In the genomic region with DNA sequence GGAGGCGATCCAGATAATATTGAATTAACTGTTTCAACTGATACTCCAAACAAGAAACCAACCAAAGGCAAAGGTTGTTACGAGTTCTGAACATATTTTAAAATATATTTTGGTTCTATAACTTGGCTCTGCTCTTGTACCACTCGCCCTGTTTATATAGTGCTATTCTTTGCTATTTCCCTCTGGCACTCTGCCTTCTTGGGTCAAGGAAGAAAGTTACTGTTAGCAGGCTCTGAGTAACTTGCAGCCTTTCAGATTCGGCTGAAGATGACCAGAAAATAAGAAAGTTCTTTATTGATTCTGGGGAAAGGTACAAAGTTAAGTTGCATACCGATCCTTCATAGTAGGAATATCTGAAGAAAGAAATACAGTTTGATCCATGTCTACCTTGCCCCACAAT, we compare ENCODE assay signal across 9 mouse cellular contexts. TPM values are rescaled to one million over a fixed set of nuclear protein-coding genes. Genes with fewer than 3 reads are reported as not detected.
DNase-seq lines count a peak whose midpoint lies in the region; ATAC-seq lines count a peak whose summit lies in the region.
"Had no signal": no experiment of that assay in that cellular context is flagged by ENCODE, and none has a peak within 500 bp of the region (broad histone marks: within the 10 kb centered on the region; RNA-seq: fewer than 3 reads in every experiment).

No protein-coding gene starts in this region.

- WGBS in forebrain, embryonic 12.5 days, result 73% methylated on average over 5 of the region's 5 CpGs
- 58% methylated on average over 5 of the region's 5 CpGs for WGBS in liver, embryonic 11.5 days
- 44% methylated on average over 5 of the region's 5 CpGs for WGBS in stomach, embryonic 15.5 days

- H3K4me3 ChIP-seq in megakaryocyte, embryonic 14.5 days (replicated peaks), result peak overlapping the region; percentile 96
- peak overlapping the region; percentile 97 for H3K4me3 ChIP-seq in forebrain, embryonic 12.5 days (replicated peaks)
- H3K4me3 ChIP-seq in liver, embryonic 11.5 days (ENCODE audit: low read depth, low read length), result peak overlapping the region; percentile 78
- peak overlapping the region; percentile 93 for H3K4me3 ChIP-seq in stomach, embryonic 15.5 days (replicated peaks)

- peaks cover 25% of the 10 kb centered on the region for H3K36me3 ChIP-seq in megakaryocyte, embryonic 14.5 days (replicated peaks; ENCODE audit: low read length)
- peaks cover 2% of the 10 kb centered on the region; the same call in 1 of the 2 replicates for H3K36me3 ChIP-seq in forebrain, embryonic 12.5 days (replicated peaks)
- H3K36me3 ChIP-seq in liver, embryonic 11.5 days (ENCODE audit: control insufficient read depth, insufficient read depth, low read length), result no peaks in the 10 kb centered on the region; the same call in 1 of the 2 replicates
- H3K36me3 ChIP-seq in stomach, embryonic 15.5 days, result no peaks in the 10 kb centered on the region

- H3K9me3 ChIP-seq in megakaryocyte, embryonic 14.5 days, result no peaks in the 10 kb centered on the region
- no peaks in the 10 kb centered on the region for H3K9me3 ChIP-seq in forebrain, embryonic 12.5 days
- H3K9me3 ChIP-seq in liver, embryonic 11.5 days (ENCODE audit: control insufficient read depth, low read length), result no peaks in the 10 kb centered on the region
- H3K9me3 ChIP-seq in stomach, embryonic 15.5 days, result no peaks in the 10 kb centered on the region

- H3K9ac ChIP-seq in forebrain, embryonic 12.5 days, result peak overlapping the region; percentile 42; the same call in 1 of the 2 replicates
- peak overlapping the region; percentile 39; the same call in 1 of the 2 replicates for H3K9ac ChIP-seq in liver, embryonic 11.5 days (ENCODE audit: low read depth, low read length)
- H3K9ac ChIP-seq in stomach, embryonic 15.5 days, result no peak overlapping the region

- H3K27me3 ChIP-seq in megakaryocyte, embryonic 14.5 days (replicated peaks), result no peaks in the 10 kb centered on the region
- no peaks in the 10 kb centered on the region for H3K27me3 ChIP-seq in forebrain, embryonic 12.5 days
- H3K27me3 ChIP-seq in liver, embryonic 11.5 days (replicated peaks; ENCODE audit: control insufficient read depth, insufficient read depth, low read length), result no peaks in the 10 kb centered on the region
- H3K27me3 ChIP-seq in stomach, embryonic 15.5 days (replicated peaks), result no peaks in the 10 kb centered on the region

- peak overlapping the region; percentile 83 for H3K4me2 ChIP-seq in forebrain, embryonic 12.5 days
- peak overlapping the region; percentile 92 for H3K4me2 ChIP-seq in liver, embryonic 11.5 days
- H3K4me2 ChIP-seq in stomach, embryonic 15.5 days, result peak overlapping the region; percentile 57

- H3K27ac ChIP-seq in forebrain, embryonic 12.5 days, result no peak overlapping the region
- no peak overlapping the region for H3K27ac ChIP-seq in liver, embryonic 11.5 days (ENCODE audit: low read depth, low read length)
- no peak overlapping the region; the same call in 1 of the 2 replicates for H3K27ac ChIP-seq in stomach, embryonic 15.5 days

- H3K4me1 ChIP-seq in megakaryocyte, embryonic 14.5 days, result peaks cover 44% of the 10 kb centered on the region
- peaks cover 20% of the 10 kb centered on the region for H3K4me1 ChIP-seq in forebrain, embryonic 12.5 days
- H3K4me1 ChIP-seq in liver, embryonic 11.5 days (replicated peaks; ENCODE audit: control insufficient read depth, insufficient read depth, low read length), result peaks cover 10% of the 10 kb centered on the region
- H3K4me1 ChIP-seq in stomach, embryonic 15.5 days, result no peaks in the 10 kb centered on the region

- DNase-seq in liver, embryonic 11.5 days (ENCODE audit: low spot score), result no peak
- no peak for DNase-seq in adrenal gland, postnatal 14 days
- no peak for DNase-seq in cerebellum, adult 11-12 months
- DNase-seq in layer of hippocampus, adult 9-11 months, result no peak
- DNase-seq: gastrocnemius, postnatal 25 days had no signal

- ATAC-seq in megakaryocyte, adult 5-6 weeks (ENCODE audit: poor library complexity, severe bottlenecking), result no peak
- ATAC-seq in forebrain, embryonic 12.5 days (ENCODE audit: low FRiP score), result no peak
- no peak for ATAC-seq in liver, embryonic 11.5 days (replicated peaks; ENCODE audit: low FRiP score)
- no peak for ATAC-seq in stomach, embryonic 15.5 days (ENCODE audit: insufficient read depth, low FRiP score, low read depth)

RNA-seq across cellular contexts. Expression of a gene that starts 1.4 kb away (rescaled TPM):
- 8.8 and 14.3 TPM in 2 replicates for polyA plus RNA-seq in megakaryocyte, embryonic 14.5 days (2012; ENCODE audit: insufficient read depth, low replicate concordance)
- 60.4 and 61.9 TPM in 2 replicates for total RNA-seq in megakaryocyte, adult 5-6 weeks (2015)
- total RNA-seq in megakaryocyte, adult 5-6 weeks (2017), result 69.7 and 73.8 TPM in 2 replicates
- polyA plus RNA-seq in forebrain, embryonic 12.5 days (2016; fragmentation: Nextera tagmentation; extraction: Ambion mirVana), result 79.7 and 85.8 TPM in 2 replicates
- polyA plus RNA-seq in liver, embryonic 11.5 days (2014; fragmentation: Nextera tagmentation; extraction: Ambion mirVana), result 47.1 and 51.2 TPM in 2 replicates
- polyA plus RNA-seq in stomach, embryonic 15.5 days (2015; fragmentation: Nextera tagmentation; extraction: Ambion mirVana), result 48.7 and 50.3 TPM in 2 replicates
- 36.7 and 41.3 TPM in 2 replicates for total RNA-seq in adrenal gland, postnatal 14 days (2021)

RNA-seq across cellular contexts. Expression of a gene that starts 40.5 kb away (rescaled TPM):
- polyA plus RNA-seq in megakaryocyte, embryonic 14.5 days (2012; ENCODE audit: insufficient read depth, low replicate concordance), result 1.2 and 1.3 TPM in 2 replicates
- 57.0 and 67.6 TPM in 2 replicates for total RNA-seq in megakaryocyte, adult 5-6 weeks (2015)
- total RNA-seq in megakaryocyte, adult 5-6 weeks (2017), result 36.8 and 47.0 TPM in 2 replicates
- polyA plus RNA-seq in forebrain, embryonic 12.5 days (2016; fragmentation: Nextera tagmentation; extraction: Ambion mirVana), result 43.0 and 45.8 TPM in 2 replicates
- polyA plus RNA-seq in liver, embryonic 11.5 days (2014; fragmentation: Nextera tagmentation; extraction: Ambion mirVana), result 22.9 and 23.3 TPM in 2 replicates
- polyA plus RNA-seq in stomach, embryonic 15.5 days (2015; fragmentation: Nextera tagmentation; extraction: Ambion mirVana), result 24.3 and 27.5 TPM in 2 replicates
- 36.6 and 37.6 TPM in 2 replicates for total RNA-seq in adrenal gland, postnatal 14 days (2021)

Comparison
In these comparisons a context has a peak if more than half of its experiments do, and no peak if none do; other contexts are left out.
1. RNA of a gene that starts 40.5 kb away (polyA plus RNA-seq): 43.0 to 45.8 TPM in forebrain, embryonic 12.5 days, 24.3 to 27.5 TPM in stomach, embryonic 15.5 days and 22.9 to 23.3 TPM in liver, embryonic 11.5 days; 1.2 to 1.3 TPM in megakaryocyte, embryonic 14.5 days; every median in the first group is over 10 times any median in the second.
2. Peak in every context shown above with its lines, with median percentiles within 50 percentile points of each other: H3K4me3 ChIP-seq and H3K4me2 ChIP-seq.